Mouse (Mus musculus) Muller cell, postnatal 12 days (primary cell): ENCODE measurements at regions not wholly inside any gene's neighbourhood (a gene's known extent, or its start where the extent isn't known, plus 50 kb on each side); places are given as distances from the start of the nearest gene placed in this dataset.

Experiments
- DNase-seq: peaks from one replicate; pipeline ENCODE4 v3.0.0-alpha.2; 2015; ENCODE audit errors: inconsistent ontology term

GRCm38 (mm10) chr1:128781871-128782270 lies 189.8 kb upstream of the Cxcr4 start:
- no peak for DNase-seq

- no peak for DNase-seq
These were observed 189.2 kb upstream of the Cxcr4 start for GRCm38 (mm10) chr1:128781311-128781710.

GRCm38 (mm10) chr1:128779586-128780158 lies 187.6 kb upstream of the Cxcr4 start:
- no peak for DNase-seq

- no peak for DNase-seq
These were observed 180.3 kb upstream of the Cxcr4 start for GRCm38 (mm10) chr1:128772440-128772839.

GRCm38 (mm10) chr1:128770786-128771185 lies 178.7 kb upstream of the Cxcr4 start:
- no peak for DNase-seq

GRCm38 (mm10) chr1:128767991-128768390 lies 175.9 kb upstream of the Cxcr4 start:
- no peak for DNase-seq

GRCm38 (mm10) chr1:128767415-128767814 lies 175.3 kb upstream of the Cxcr4 start:
- DNase-seq, result no peak

GRCm38 (mm10) chr1:128766894-128767268 lies 174.8 kb upstream of the Cxcr4 start:
- DNase-seq, result no peak

GRCm38 (mm10) chr1:128766193-128766893 lies 174.2 kb upstream of the Cxcr4 start:
- no peak for DNase-seq

- no peak for DNase-seq
These were observed 173.5 kb upstream of the Cxcr4 start for GRCm38 (mm10) chr1:128765626-128766025.

GRCm38 (mm10) chr1:128765142-128765541 lies 173.0 kb upstream of the Cxcr4 start:
- DNase-seq, result no peak

GRCm38 (mm10) chr1:128762854-128763253 lies 170.8 kb upstream of the Cxcr4 start:
- DNase-seq, result no peak

- no peak for DNase-seq
These were observed 170.0 kb upstream of the Cxcr4 start for GRCm38 (mm10) chr1:128762076-128762475.

- DNase-seq, result no peak
These were observed 166.8 kb upstream of the Cxcr4 start for GRCm38 (mm10) chr1:128758802-128759481.

GRCm38 (mm10) chr1:128758294-128758801 lies 166.3 kb upstream of the Cxcr4 start:
- no peak for DNase-seq

- no peak for DNase-seq
These were observed 161.4 kb upstream of the Cxcr4 start for GRCm38 (mm10) chr1:128753427-128754012.

GRCm38 (mm10) chr1:128749437-128749994 lies 157.4 kb upstream of the Cxcr4 start:
- DNase-seq, result no peak

GRCm38 (mm10) chr1:128747196-128747790 lies 155.2 kb upstream of the Cxcr4 start:
- DNase-seq, result no peak

- DNase-seq, result no peak
These were observed 154.4 kb upstream of the Cxcr4 start for GRCm38 (mm10) chr1:128746461-128747009.

GRCm38 (mm10) chr1:128740616-128741015 lies 148.5 kb upstream of the Cxcr4 start:
- peak; percentile 69 for DNase-seq

GRCm38 (mm10) chr1:128738152-128738551 lies 146.1 kb upstream of the Cxcr4 start:
- DNase-seq, result no peak
